Mouse (Mus musculus) large intestine, adult 2 months (tissue): ENCODE measurements at regions not wholly inside any gene's neighbourhood (a gene's known extent, or its start where the extent isn't known, plus 50 kb on each side); places are given as distances from the start of the nearest gene placed in this dataset.

Experiments used
- DNase-seq: peaks from one replicate; pipeline ENCODE4 v3.0.0-alpha.2; 2012; ENCODE audit warnings: low read depth, low spot score
- WGBS: fragments of 180-500 bp; shearing (Covaris S2); methylation state at CpG from one replicate; pipeline ENCODE4 v1.1.7; 2018; 5-methylcytosine and 5-hydroxymethylcytosine counted together

DNA sequence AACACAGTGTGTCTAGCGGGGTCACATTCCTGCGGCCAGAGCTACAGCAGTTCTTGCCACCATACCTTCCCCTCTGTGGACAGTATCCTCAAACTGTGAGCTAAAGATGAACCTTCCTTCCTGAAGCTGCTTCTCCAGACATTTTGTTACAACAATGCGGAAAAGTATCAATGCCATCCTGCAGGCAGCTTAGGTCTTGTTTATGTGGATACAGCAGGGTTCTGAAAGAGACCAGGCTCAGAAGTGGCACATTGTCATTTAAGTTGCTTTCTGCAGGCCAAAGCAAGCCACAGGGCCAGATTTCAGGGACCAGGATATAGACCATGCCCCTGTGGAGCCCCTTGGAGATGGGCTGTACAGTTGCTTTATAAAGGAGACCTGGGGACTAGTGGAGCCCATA, 188.3 kb upstream of the Sesn3 start:
- no peak for DNase-seq
- WGBS = 94% methylated on average over 3 of the region's 3 CpGs

DNA sequence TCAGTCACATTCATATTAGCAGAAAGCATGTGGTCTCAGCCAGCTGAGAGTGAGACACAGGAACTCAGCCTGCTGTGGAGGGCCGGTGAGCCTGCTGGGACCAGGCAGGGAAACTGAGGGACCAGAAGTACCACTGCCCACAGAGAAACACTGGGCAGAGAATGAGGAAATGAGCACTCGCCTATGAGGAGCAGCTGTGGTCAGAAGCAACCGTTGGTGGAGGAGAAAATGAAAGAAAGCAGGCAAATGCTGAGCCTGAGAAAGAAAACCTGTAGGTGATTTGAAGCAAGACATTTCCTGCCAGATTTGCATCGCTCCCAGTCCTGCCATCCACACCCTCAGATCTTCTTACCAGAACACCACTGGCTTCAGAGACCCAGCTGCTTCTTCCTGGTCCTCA, 187.0 kb upstream of the Sesn3 start:
- 69% methylated on average over 4 of the region's 4 CpGs for WGBS
- DNase-seq = no peak

GRCm38 (mm10) chr9:14089791-14090256, 185.0 kb upstream of the Sesn3 start:
- WGBS = 27% methylated on average over 8 of the region's 8 CpGs
- DNase-seq = no peak

GRCm38 (mm10) chr9:14090454-14090853, 184.4 kb upstream of the Sesn3 start:
- no peak for DNase-seq
- WGBS = 80% methylated on average over 2 of the region's 2 CpGs

DNA sequence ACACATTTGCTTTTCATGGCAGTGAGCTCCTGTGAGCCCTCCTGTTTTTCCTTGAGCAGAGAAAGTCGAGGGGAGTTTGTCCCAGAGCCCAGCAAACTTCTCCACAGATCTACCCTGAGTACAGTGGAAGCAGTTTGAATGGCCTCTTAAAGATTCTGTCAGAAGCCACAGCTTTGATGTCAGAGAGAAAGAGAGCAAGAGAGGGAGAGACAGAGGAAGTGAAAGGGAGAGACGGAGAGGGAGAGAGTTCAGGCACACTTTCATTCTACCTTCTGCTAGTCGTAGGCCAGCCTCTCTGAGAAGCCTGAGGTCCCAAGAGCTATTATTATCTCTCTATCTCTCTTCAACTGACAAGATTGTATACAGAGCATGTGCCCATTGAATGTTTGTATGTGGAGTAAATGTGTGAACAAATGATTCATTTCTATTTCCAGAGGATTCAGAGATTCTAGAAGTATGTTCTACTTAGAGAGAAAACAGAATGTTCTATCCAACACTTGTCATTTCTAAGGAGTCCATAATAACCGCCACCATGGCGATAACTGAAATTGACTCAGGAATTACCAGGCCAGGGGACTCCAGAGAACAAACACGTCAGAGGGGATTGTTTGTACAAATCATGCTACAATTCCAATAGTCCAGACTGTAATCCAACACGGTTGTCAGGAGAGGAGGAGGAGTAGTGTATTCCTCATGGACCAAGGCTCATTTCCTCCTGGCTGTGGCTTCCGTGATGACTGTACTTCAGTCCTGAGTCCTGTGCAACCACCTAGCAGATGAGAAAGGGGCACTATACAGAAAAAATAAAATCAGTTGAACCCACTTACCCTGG, 183.6 kb upstream of the Sesn3 start:
- DNase-seq = no peak
- 74% methylated on average over 8 of the region's 8 CpGs for WGBS

DNA sequence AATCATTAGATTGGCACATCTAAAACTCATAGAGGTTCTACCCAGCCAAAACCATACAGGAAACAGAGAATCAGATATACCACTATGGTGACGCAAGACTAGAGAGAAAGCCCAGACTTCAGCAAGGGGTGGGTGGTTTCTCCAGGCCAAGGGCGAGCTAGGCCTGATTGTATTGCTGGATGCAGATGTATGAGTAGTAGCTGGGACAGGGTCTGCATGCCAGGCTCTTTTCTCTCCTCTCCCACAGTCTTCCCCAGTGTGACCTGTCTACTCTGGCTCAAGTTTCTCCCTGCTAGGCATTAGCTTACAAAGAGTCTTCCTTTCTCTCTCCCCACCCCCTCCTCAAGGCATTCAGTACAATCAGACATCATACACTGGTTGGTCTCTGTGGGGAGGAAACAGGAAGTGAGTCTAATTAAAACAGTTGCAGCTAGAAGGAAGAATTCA, 181.8 kb upstream of the Sesn3 start:
- no peak for DNase-seq
- 81% methylated on average over 2 of the region's 2 CpGs for WGBS

GRCm38 (mm10) chr9:14103538-14103937, 171.3 kb upstream of the Sesn3 start:
- WGBS = 70% methylated on average over 1 of the region's 1 CpGs
- DNase-seq = no peak

DNA sequence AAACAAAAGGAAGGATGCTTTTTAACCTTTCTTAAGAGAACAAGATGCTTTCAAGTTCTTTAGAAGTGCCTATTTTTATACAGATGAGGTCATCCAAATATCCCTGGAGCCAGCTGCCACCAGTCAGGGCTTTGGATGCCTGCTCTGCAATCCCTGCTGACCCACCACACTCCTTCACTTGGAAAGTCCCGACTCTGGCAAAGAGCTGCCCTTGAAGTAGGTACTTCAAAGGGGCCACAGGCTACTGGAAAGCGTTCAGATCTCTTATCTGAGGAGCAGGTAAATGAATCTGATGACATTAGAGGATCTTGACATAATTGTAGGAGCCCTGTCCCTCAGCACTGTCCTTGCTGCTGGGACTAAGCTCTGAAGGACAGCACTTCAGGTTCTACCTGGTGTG, 169.9 kb upstream of the Sesn3 start:
- 22% methylated on average over 2 of the region's 2 CpGs for WGBS
- DNase-seq = no peak

GRCm38 (mm10) chr9:14106371-14106770, 168.5 kb upstream of the Sesn3 start:
- no peak for DNase-seq
- WGBS = 100% methylated on average over 1 of the region's 1 CpGs

DNA sequence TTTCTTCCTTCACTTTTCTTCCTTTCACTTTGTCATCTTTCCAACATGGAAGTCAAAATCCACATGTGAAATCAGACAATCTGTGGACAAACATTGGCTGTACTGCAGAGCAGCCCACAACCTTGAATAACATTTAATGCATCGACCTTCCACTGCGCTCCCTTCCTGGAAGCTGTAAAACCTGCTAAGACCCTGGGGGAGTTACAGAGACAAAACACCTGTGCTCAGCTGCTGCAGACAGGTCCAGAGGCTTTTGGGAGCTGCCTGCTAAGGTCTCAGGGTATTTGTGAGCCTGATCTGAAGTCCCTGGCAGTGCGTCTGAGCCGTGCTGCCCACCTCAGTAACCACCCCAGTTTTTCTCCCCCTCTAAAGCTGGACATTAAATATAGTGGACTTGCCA, 166.1 kb upstream of the Sesn3 start:
- DNase-seq = no peak
- WGBS = 64% methylated on average over 4 of the region's 4 CpGs

DNA sequence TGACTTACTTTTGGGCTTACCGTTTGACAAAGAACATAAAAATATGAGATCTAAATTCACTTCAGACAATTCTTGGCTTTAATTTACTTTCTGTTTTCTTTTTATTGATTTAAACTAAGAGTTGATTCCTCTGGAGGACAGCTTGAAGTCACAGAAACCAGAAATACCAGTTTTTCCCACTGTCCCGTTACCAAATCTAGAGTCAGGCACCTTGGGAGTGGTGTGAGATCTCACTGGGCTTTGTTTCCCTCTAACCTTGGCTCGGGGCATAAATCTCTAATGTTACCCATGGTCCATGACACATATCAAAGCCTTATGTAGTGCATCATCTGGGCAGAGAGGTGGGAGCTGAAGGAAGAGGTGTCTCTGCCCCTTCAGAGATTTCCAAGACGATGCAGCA, 165.4 kb upstream of the Sesn3 start:
- DNase-seq = no peak
- WGBS = 33% methylated on average over 4 of the region's 4 CpGs

- DNase-seq = no peak
- 17% methylated on average over 2 of the region's 2 CpGs for WGBS
Observed at GRCm38 (mm10) chr9:14111713-14112112, 163.2 kb upstream of the Sesn3 start.

GRCm38 (mm10) chr9:14115521-14115920, 159.3 kb upstream of the Sesn3 start:
- 78% methylated on average over 3 of the region's 3 CpGs for WGBS
- no peak for DNase-seq

GRCm38 (mm10) chr9:14116097-14116840, 158.6 kb upstream of the Sesn3 start:
- 61% methylated on average over 8 of the region's 8 CpGs for WGBS
- DNase-seq = no peak

GRCm38 (mm10) chr9:14133372-14133771, 141.5 kb upstream of the Sesn3 start:
- DNase-seq = no peak
- WGBS = 26% methylated on average over 5 of the region's 5 CpGs

- peak; percentile 11 for DNase-seq
- WGBS = 33% methylated on average over 6 of the region's 6 CpGs
Observed at GRCm38 (mm10) chr9:14134894-14135450, 139.9 kb upstream of the Sesn3 start.

DNA sequence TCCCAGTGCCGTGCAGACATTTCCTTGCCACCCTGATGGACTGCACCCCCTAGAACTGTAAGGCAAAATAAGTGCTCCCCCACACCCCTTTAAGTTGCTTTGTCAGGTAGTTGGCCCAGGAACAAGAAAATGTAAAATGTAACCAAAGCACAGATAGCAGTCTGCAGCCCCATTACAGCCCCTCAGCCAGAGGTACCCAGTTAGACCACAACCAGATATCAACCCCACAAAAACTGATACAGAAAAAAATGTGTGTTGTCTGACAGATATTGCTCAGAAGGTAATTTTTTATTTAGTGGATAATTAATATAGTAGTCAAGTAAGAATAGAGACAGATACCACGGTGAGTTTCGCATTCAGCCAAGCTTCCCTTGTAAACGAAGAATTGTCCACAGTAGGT, 133.5 kb upstream of the Sesn3 start:
- 90% methylated on average over 4 of the region's 4 CpGs for WGBS
- DNase-seq = no peak

- DNase-seq = no peak
- whole genome bisulfite sequencing = 49% methylated on average over 2 of the region's 2 CpGs
Observed at GRCm38 (mm10) chr9:14143988-14144387, 130.9 kb upstream of the Sesn3 start.

- WGBS = 83% methylated on average over 7 of the region's 7 CpGs
- no peak for DNase-seq
Observed at GRCm38 (mm10) chr9:14147088-14147487, 127.8 kb upstream of the Sesn3 start.

DNA sequence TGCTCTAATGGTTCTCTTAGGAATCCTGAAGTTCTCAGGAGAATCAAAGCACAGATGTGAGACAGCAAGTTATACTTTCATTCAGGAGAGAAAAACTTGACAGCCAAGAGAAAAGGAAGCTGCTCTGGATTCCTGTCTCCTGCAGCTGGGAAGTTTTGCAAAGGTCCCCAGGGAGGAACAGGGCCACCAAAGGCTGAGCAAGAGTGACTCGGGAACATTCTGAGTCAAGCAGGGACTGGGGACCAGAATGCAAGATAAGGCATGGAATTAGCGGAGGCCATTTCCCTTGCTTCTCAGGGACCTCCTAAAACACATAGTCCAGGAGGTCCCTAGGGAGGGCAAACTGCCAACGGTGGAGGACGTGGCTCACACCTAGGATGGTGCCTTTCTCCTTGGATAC, 127.1 kb upstream of the Sesn3 start:
- no peak for DNase-seq
- 71% methylated on average over 4 of the region's 4 CpGs for WGBS

DNA sequence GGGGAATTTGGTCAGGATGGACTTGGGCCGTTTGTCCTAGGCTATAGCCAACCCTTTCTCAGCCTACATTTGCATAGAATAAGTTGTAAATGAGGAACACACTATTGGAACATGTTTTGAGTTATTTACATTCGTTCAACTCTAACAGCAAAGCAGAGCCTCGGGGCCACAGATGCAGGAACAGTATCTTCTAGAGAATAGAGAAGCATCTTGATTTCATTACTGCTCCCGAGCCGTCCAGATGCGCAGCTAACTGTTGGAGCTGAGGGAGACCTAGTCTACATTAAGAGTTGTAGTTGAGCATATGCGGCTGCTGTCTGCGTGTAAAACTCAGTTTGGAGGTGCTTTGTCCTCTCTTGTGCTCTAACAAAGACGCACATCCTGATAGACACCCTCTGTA, 124.6 kb upstream of the Sesn3 start:
- no peak for DNase-seq
- 91% methylated on average over 9 of the region's 9 CpGs for WGBS
